Mouse (Mus musculus): ENCODE results near the gene Krtap6-5.
"Not testable (repeated sequence)": the region's sequence is repeated elsewhere in the genome, so short reads cannot be mapped to it uniquely, and the experiment has no call there.

Gene Krtap6-5

DNA sequence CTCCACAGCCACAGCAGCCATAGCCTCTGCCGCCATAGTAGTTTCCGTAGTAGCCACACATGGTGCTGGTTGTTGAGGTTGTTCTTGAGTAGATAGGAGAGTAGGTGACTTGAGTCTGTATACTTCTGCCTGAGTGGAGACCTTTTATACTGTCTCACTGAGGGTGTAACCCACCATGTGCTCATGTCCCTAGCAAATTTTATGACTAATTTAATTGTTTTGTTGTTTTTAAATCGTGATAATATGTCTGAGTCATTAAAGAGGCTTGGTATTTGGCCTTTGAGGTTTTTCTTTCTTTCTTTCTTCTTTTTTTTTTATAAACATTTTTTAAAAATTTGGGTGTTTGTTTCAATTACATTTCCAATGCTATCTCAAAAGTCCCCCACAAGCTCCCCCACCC lies at the start of gene Krtap6-5:
Krtap6-5 (minus strand) TSS at position 101 of the 400 bp plus-strand sequence.
- no peak for ATAC-seq (ENCODE audit: low TSS enrichment)

DNA sequence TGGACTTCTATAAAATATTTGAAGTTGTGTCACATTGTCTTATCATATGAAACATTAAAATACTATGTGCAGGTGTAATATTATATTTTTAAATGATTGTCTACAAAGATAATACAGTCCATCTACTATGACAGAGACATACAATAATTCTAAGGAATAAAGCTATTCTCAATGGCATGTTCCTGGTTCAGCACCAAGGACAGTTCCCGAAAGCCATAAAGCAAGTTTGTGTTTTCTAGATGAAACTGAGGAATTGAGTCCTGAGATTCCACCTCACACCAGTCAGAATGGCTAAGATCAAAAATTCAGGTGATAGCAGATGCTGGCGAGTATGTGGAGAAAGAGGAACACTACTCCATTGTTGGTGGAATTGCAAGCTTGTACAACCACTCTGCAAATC lies 23.4 kb upstream of the Krtap6-5 start:
- not testable (repeated sequence) for ATAC-seq (ENCODE audit: low TSS enrichment)

- not testable (repeated sequence) for ATAC-seq (ENCODE audit: low TSS enrichment)
Measured at GRCm38 (mm10) chr16:89063902-89064301, 16.2 kb upstream of the Krtap6-5 start, which contains the start of gene 1110025L11Rik. TSS of gene 1110025L11Rik (minus strand) at chr16:89064002.

GRCm38 (mm10) chr16:89041372-89041771 lies 6.3 kb downstream of the Krtap6-5 start, which contains the start of gene Gm10228:
TSS of gene Gm10228 (minus strand) at chr16:89041472.
- ATAC-seq (ENCODE audit: low TSS enrichment): not testable (repeated sequence)

DNA sequence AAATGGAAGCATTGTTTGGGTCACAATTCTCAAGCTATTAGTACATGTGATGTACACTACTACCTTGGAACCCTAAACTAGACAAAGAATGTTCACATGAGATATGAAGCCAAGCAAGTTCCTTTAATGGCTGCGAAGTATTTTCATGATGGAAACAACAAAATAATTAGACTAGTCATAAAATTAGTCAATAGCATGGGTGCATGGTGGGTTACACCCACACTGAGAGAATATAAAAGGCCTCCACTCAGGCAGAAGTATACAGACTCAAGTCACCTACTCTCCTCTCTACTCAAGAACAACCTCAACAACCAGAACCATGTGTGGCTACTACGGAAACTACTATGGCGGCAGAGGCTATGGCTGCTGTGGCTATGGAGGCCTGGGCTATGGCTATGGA lies 16.3 kb downstream of the Krtap6-5 start, which contains the start of gene Krtap6-1:
Krtap6-1 (plus strand) TSS at position 301 of the 400 bp plus-strand sequence.
- not testable (repeated sequence) for ATAC-seq (ENCODE audit: low TSS enrichment)

DNA sequence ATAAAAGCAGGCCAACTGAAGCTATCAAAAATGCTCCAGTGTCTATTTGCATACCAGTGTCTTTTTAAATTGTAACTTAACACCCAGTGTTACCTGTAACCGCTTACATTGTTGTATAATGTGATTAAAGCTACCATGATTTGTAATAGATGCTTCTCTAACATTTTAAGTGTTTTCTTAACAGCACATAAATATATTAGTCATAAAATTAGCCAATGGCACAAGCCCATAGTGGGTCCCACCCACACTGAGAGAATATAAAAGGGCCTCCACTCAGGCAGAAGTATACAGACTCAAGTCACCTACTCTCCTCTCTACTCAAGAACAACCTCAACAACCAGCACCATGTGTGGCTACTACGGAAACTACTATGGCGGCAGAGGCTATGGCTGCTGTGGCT lies 32.7 kb downstream of the Krtap6-5 start, which contains the start of gene Gm10229:
Gm10229 (plus strand) TSS at position 301 of the 400 bp plus-strand sequence.
- not testable (repeated sequence) for ATAC-seq (ENCODE audit: low TSS enrichment)

DNA sequence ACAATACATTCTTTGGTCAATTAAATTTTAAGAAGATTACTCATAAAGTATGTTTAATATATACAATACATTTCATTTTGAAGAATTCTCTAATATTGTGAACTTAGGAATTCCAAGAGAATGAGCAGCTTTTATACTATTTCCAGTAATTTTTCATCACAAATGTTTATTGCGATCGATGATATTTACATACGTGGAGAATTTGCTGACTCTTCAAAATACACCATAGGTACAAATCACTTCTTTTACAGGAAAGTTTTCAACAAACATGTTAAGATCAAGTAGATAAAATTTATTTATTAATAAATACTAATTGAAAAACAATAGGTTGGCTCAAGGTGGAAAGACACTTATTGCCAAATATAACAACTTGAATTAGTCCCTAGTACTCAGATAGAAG lies 33.7 kb downstream of the Krtap6-5 start:
- no peak for ATAC-seq (ENCODE audit: low TSS enrichment)

DNA sequence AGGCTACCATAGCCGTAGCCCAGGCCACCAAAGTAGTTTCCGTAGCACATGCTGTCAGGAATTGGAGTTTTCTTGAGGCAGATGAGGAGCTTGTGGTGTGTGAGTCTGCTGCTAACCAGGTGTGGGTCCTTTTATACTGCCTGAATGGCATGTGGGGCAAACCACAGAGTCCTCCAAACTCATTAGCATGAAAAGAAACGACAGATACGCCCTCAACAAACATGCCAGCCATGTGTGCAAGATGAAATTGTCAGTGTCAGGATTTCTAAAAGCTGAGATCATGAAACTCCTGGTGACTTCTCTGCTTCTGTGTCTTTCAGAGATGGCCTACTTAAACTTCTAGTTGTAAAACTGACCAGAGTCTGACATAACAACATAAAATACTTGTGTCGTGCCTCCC lies 37.0 kb downstream of the Krtap6-5 start, which contains the start of gene Krtap22-2:
Krtap22-2 (minus strand) TSS at position 101 of the 400 bp plus-strand sequence.
- ATAC-seq (ENCODE audit: low TSS enrichment): no peak

Data from frontal cortex, adult (tissue).